7 mouse cellular contexts compared by ENCODE assay signal in the genomic region with DNA sequence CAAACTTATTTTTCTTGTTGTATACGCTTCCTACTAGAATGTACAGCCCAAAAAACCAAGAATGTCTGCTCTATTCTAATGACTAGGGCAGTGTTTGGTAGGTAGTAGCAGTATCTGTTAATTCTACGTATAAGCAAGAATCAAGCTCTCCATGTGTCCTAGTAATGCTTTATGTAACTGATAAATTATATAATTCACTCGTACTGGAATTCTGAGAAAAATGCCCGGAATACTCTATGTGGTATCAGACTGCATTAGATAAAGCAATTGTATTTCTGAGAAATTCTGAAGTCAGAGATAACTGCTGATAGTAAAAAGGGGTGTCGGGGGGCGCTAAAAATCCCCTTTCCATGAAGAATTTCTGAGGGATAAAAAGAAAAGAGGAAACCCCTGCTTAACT. TPM values are rescaled to one million over a fixed set of nuclear protein-coding genes. Genes with fewer than 3 reads are reported as not detected.
A peak's percentile ranks its signal among the peaks of the same experiment; 100 is the strongest.
DNase-seq lines count a peak whose midpoint lies in the region; ATAC-seq and TF ChIP-seq lines count a peak whose summit lies in the region.

No protein-coding gene starts in this region.

- no peak for TF ChIP-seq POLR2A in small intestine, adult 2 months (IDR thresholded peaks at IDR 0.05; ENCODE audit: low read depth, low read length)

- ATAC-seq in liver, embryonic 11.5 days (replicated peaks; ENCODE audit: low FRiP score) = no peak
- ATAC-seq in forebrain, embryonic 12.5 days (ENCODE audit: low FRiP score) = no peak
- ATAC-seq in limb, embryonic 11.5 days (ENCODE audit: insufficient number of reproducible peaks, low FRiP score, low TSS enrichment, low read depth) = no peak

- H3K27me3 ChIP-seq in liver, embryonic 11.5 days (replicated peaks; ENCODE audit: control insufficient read depth, insufficient read depth, low read length) = peaks cover 24% of the 10 kb centered on the region
- no peaks in the 10 kb centered on the region; the same call in 1 of the 2 replicates for H3K27me3 ChIP-seq in forebrain, embryonic 12.5 days
- H3K27me3 ChIP-seq in limb, embryonic 11.5 days (ENCODE audit: control insufficient read depth, insufficient read depth, low read length) = no peaks in the 10 kb centered on the region
- H3K27me3 ChIP-seq in small intestine, adult 2 months (ENCODE audit: control insufficient read depth, insufficient read depth, low read length) = peaks cover 8% of the 10 kb centered on the region; the same call in 1 of the 2 replicates

- TF ChIP-seq CTCF in small intestine, adult 2 months (IDR thresholded peaks at IDR 0.05; ENCODE audit: extremely low read depth, insufficient read length, insufficient replicate concordance, low read depth, low read length) = no peak

- peak overlapping the region; percentile 64 for H3K4me2 ChIP-seq in liver, embryonic 11.5 days
- peak overlapping the region; percentile 62 for H3K4me2 ChIP-seq in forebrain, embryonic 12.5 days
- peak overlapping the region; percentile 60 for H3K4me2 ChIP-seq in limb, embryonic 11.5 days (ENCODE audit: low read depth, severe bottlenecking)

- H3K4me3 ChIP-seq in liver, embryonic 11.5 days (ENCODE audit: low read depth, low read length) = peak overlapping the region; percentile 58
- H3K4me3 ChIP-seq in forebrain, embryonic 12.5 days (replicated peaks) = peak overlapping the region; percentile 69
- peak overlapping the region; percentile 57 for H3K4me3 ChIP-seq in limb, embryonic 11.5 days (ENCODE audit: low read depth, low read length)
- peak overlapping the region; percentile 65; the same call in 1 of the 2 replicates for H3K4me3 ChIP-seq in small intestine, adult 2 months (ENCODE audit: low read depth, low read length)

- no peak overlapping the region; the same call in 1 of the 2 replicates for H3K9ac ChIP-seq in liver, embryonic 11.5 days (ENCODE audit: low read depth, low read length)
- H3K9ac ChIP-seq in forebrain, embryonic 12.5 days = peak overlapping the region; percentile 71; the same call in 1 of the 2 replicates
- H3K9ac ChIP-seq in limb, embryonic 11.5 days (ENCODE audit: low read length) = peak overlapping the region; percentile 85

- H3K4me1 ChIP-seq in liver, embryonic 11.5 days (replicated peaks; ENCODE audit: control insufficient read depth, insufficient read depth, low read length) = no peaks in the 10 kb centered on the region
- H3K4me1 ChIP-seq in forebrain, embryonic 12.5 days = peaks cover 8% of the 10 kb centered on the region
- no peaks in the 10 kb centered on the region for H3K4me1 ChIP-seq in limb, embryonic 11.5 days (ENCODE audit: control insufficient read depth, insufficient read depth, low read length)
- no peaks in the 10 kb centered on the region for H3K4me1 ChIP-seq in small intestine, adult 2 months (ENCODE audit: control insufficient read depth, insufficient read depth, insufficient read length, low read length)

- 52% methylated on average over 6 of the region's 6 CpGs for WGBS in liver, embryonic 11.5 days
- 55% methylated on average over 6 of the region's 6 CpGs for WGBS in forebrain, embryonic 12.5 days
- 57% methylated on average over 6 of the region's 6 CpGs for WGBS in limb, embryonic 11.5 days
- WGBS in small intestine, adult 2 months = 46% methylated on average over 6 of the region's 6 CpGs

- H3K9me3 ChIP-seq in liver, embryonic 11.5 days (ENCODE audit: control insufficient read depth, low read length) = no peaks in the 10 kb centered on the region
- no peaks in the 10 kb centered on the region for H3K9me3 ChIP-seq in forebrain, embryonic 12.5 days
- H3K9me3 ChIP-seq in limb, embryonic 11.5 days (ENCODE audit: control insufficient read depth, low read length) = no peaks in the 10 kb centered on the region

- DNase-seq in liver, embryonic 11.5 days (ENCODE audit: low spot score) = no peak
- DNase-seq in liver = no peak
- no peak for DNase-seq in limb, embryonic 11.5 days (ENCODE audit: low spot score)
- no peak for DNase-seq in cerebellum, adult 9-11 months
- no peak for DNase-seq in testis, postnatal 14 days (ENCODE audit: low spot score)

- no peak overlapping the region for H3K27ac ChIP-seq in liver, embryonic 11.5 days (ENCODE audit: low read depth, low read length)
- H3K27ac ChIP-seq in forebrain, embryonic 12.5 days = no peak overlapping the region
- no peak overlapping the region; the same call in 1 of the 2 replicates for H3K27ac ChIP-seq in limb, embryonic 11.5 days (replicated peaks; ENCODE audit: low read depth, low read length)
- no peak overlapping the region; the same call in 1 of the 2 replicates for H3K27ac ChIP-seq in small intestine, adult 2 months (ENCODE audit: insufficient read depth, low read depth, low read length)

- no peaks in the 10 kb centered on the region for H3K36me3 ChIP-seq in liver, embryonic 11.5 days (ENCODE audit: control insufficient read depth, insufficient read depth, low read length)
- H3K36me3 ChIP-seq in forebrain, embryonic 12.5 days (replicated peaks) = no peaks in the 10 kb centered on the region
- no peaks in the 10 kb centered on the region for H3K36me3 ChIP-seq in limb, embryonic 11.5 days (ENCODE audit: control insufficient read depth, insufficient read depth, low read length)
- H3K36me3 ChIP-seq in small intestine, adult 2 months (ENCODE audit: control insufficient read depth, insufficient read depth, low read length) = no peaks in the 10 kb centered on the region

RNA-seq across cellular contexts. Expression of a gene that starts 0.9 kb away (rescaled TPM):
- polyA plus RNA-seq in liver, embryonic 11.5 days (2014; fragmentation: Nextera tagmentation; extraction: Ambion mirVana) = 0.22 and 0.31 TPM in 2 replicates
- 0.41 and 0.73 TPM in 2 replicates for polyA plus RNA-seq in forebrain, embryonic 12.5 days (2016; fragmentation: Nextera tagmentation; extraction: Ambion mirVana)
- 0.43 and 0.72 TPM in 2 replicates for polyA plus RNA-seq in limb, embryonic 11.5 days (2014; fragmentation: Nextera tagmentation; extraction: Ambion mirVana)
- polyA plus RNA-seq in small intestine, adult 2 months (2012; rRNA removed) = 0.25 TPM in 1 of 2 replicates, not detected in the other
